Mouse (Mus musculus): ENCODE measurements at regions not wholly inside any gene's neighbourhood (a gene's known extent, or its start where the extent isn't known, plus 50 kb on each side); places are given as distances from the start of the nearest gene placed in this dataset.
A peak's percentile ranks its signal among the peaks of the same experiment; 100 is the strongest.

DNA sequence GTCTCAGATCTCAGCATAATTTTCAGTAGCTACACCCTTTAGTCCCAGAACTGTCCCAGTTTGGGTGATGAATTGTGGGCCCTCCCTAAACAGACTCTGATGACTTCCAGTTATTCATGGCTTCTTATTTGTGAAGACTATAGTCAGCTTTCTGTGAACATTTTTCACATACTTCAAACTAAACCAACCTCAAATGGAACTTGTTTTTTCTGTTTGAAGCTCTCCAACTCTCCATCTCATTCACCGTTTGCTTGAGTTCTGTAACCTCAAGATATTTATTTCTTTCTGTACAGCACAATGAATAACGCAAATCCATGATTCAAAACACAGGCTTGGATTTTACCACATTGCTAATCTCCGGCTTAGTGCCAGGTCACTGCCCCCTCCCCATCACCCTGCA is 453.4 kb downstream of the Plcl1 start:
- no peak for DNase-seq (ENCODE audit: extremely low spot score in 1 of 2, low spot score in 2 of 2)
- intact Hi-C loops (cut with DNase I): no loop called here
- Histone ChIP-seq H3K4me3 (no peak overlapping the region), H3K27ac (no peak overlapping the region)
- TF ChIP-seq CTCF (IDR thresholded peaks at IDR 0.05): no peak

DNA sequence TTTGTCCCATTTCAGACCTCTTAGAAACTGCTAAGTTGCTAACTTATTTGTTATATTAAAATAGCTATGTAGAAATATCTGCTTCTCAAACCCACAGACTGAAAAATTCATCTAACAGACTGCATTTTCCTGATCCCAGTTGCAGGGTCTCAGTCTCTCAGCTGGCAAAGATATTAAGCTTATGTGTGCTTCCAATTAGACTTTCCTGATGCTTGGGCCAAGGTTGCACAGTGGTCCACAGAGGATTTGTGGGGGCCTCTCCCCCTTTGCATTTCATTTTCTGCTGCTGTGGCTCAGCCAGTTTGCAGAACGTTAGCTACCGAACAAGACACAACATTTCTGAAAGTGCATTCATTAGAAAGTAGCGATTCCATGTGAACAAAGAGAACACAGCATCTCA is 457.4 kb downstream of the Plcl1 start:
- intact Hi-C loops (cut with DNase I): no loop called here
- no peak for TF ChIP-seq CTCF (IDR thresholded peaks at IDR 0.05)
- Histone ChIP-seq H3K4me3 (no peak overlapping the region), H3K27ac (no peak overlapping the region)
- no peak for DNase-seq (ENCODE audit: extremely low spot score in 1 of 2, low spot score in 2 of 2)

DNA sequence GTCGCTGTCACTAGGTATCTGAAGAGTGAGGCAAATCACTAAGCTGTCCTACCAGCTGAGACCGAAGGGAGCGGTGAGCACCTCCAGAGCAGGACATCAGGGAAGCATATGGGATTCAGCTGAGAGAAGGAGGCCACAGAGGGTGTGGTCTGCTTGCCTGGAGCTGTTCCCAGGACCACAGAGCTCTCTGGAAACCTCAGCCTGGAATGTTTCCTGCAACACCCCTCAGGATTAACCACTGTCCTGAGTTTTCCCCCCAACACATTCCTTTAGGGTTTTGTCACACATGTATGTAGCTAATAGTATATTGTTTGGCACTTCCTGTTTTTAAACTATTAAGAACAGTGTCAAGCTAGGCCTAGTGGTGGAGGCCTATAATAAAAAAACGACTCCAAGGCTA is 459.6 kb downstream of the Plcl1 start:
- intact Hi-C loops (cut with DNase I): no loop called here
- DNase-seq (ENCODE audit: extremely low spot score in 1 of 2, low spot score in 2 of 2): no peak
- TF ChIP-seq CTCF (IDR thresholded peaks at IDR 0.05): no peak
- no peak overlapping the region for H3K27ac ChIP-seq
- no peak overlapping the region for H3K4me3 ChIP-seq

DNA sequence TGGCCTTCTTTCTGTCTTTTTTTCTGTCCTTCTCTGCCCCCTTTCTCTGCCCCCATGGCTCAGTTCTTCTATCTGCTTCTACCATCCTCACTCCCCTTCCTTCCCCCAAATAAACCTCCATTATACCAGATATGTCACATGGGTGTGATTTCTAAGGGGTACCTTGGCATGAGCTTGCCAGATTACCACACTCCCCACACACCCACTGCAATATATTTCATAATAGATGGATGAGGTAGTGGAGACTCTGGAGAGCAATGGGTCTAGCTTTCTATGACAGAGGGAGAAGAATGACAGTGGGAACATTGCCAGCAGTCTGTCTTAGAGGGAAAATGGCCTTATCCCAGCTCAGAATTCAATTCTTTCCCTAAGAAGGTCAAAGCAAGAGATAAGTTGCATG is 461.0 kb downstream of the Plcl1 start:
- DNase-seq (ENCODE audit: extremely low spot score in 1 of 2, low spot score in 2 of 2): no peak
- intact Hi-C loops (cut with DNase I): no loop called here
- no peak for TF ChIP-seq CTCF (IDR thresholded peaks at IDR 0.05)
- no peak overlapping the region for H3K27ac ChIP-seq
- H3K4me3 ChIP-seq: no peak overlapping the region

DNA sequence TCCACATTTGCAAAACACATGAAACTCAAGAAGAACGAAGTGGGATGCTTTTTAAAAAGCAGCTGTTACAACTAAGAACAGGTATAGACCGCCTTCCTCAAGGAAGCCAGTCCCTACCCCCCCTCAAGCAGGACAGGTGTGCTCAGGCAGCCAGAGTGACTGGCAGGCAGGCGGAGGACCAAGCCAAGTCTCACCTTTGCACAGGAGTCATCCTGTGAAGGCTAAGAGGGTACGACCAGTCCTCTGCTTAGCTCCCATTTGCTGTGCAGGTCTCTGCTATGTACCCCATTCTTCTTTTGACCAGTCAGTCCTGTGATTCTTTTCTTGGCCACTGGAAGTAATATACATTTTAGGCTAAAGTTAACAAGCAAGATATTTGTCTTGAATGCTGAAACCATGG is 467.9 kb downstream of the Plcl1 start:
- intact Hi-C loops (cut with DNase I): no loop called here
- no peak for DNase-seq (ENCODE audit: extremely low spot score in 1 of 2, low spot score in 2 of 2)
- H3K4me3 ChIP-seq: no peak overlapping the region
- no peak for TF ChIP-seq CTCF (IDR thresholded peaks at IDR 0.05)
- H3K27ac ChIP-seq: no peak overlapping the region

DNA sequence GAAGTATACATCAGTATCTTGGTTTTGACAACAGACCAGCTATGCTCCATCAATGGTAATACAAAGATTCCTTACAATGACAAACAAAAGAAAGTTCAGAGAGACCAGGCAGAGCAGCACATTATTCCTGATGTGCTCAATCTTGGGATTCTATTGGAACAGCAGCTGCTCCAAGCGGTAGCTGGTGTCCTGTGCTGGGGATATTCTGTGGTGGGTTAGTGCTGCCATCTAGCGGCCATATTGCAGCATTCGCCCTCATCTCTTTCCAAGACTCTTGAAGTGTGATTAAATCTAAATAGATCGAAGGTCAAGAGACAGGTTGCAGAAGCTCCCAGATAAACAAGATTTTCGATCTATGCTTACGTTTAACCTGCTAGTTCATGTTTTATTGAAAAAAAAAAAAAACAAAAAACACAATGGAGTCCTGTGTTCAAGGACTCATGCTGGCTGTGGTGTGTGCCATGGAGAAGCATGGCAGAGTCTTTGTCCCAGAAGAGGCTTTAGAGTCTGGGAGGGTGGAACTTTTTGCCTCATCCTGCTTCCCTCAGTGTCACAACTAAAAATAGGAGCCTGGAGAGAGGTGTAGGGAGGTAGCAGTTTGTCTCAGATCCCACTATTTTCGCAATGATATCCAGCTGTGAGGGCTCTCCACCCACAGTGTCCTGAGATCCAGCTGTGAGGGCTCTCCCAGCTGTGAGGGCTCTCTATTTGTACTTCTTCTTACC is 468.6 kb downstream of the Plcl1 start:
- H3K4me3 ChIP-seq: no peak overlapping the region
- peak; percentile 89 for TF ChIP-seq CTCF (IDR thresholded peaks at IDR 0.05)
- DNase-seq (ENCODE audit: extremely low spot score in 1 of 2, low spot score in 2 of 2): peak; percentile 68 to 70
- no peak overlapping the region for H3K27ac ChIP-seq
- intact Hi-C loops (cut with DNase I): loop anchor here (1.0 to 2.0 kb wide), 3 partner anchors 469 to 636 kb away; partner anchors contain the start of gene Plcl1

DNA sequence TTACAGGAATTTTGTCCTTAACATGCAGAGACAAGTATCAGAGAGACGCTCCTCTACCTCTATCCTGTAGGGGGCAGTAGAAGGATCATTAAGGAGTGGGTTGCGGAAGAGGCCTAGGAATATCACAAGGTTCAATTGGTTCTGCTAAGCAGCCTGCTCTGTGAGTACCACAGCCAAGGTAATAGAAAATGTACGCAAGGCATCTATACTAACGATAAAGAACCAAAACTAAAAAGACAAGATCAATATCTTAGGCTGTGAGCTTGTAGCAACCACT is 469.1 kb downstream of the Plcl1 start:
- H3K27ac ChIP-seq: no peak overlapping the region
- DNase-seq (ENCODE audit: extremely low spot score in 1 of 2, low spot score in 2 of 2): no peak
- H3K4me3 ChIP-seq: no peak overlapping the region
- intact Hi-C loops (cut with DNase I): loop anchor here (1.0 to 2.0 kb wide), 3 partner anchors 470 to 636 kb away; partner anchors contain the start of gene Plcl1
- peak; percentile 49 for TF ChIP-seq CTCF (IDR thresholded peaks at IDR 0.05)

DNA sequence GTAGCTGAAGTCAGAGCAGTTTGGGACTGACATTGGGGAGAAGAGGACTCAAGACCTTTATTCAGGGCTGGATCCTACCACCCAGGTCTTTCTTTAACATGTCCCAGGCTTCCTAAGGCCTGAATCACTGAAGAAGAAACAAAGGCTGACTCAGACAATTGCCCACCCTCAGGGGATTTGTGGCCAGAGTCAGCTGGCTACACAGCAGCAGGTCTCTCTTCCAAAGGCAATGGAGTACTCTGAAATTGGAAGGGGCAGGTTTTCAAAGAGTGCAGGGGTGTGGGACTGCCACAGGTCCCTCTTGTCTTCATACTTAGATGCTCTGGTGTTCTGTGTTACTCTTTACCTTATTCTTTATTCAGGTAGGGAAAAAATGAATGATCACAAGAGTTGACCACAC is 478.9 kb downstream of the Plcl1 start:
- no peak overlapping the region for H3K27ac ChIP-seq
- no peak for DNase-seq (ENCODE audit: extremely low spot score in 1 of 2, low spot score in 2 of 2)
- no peak overlapping the region for H3K4me3 ChIP-seq
- TF ChIP-seq CTCF (IDR thresholded peaks at IDR 0.05): no peak
- intact Hi-C loops (cut with DNase I): no loop called here

DNA sequence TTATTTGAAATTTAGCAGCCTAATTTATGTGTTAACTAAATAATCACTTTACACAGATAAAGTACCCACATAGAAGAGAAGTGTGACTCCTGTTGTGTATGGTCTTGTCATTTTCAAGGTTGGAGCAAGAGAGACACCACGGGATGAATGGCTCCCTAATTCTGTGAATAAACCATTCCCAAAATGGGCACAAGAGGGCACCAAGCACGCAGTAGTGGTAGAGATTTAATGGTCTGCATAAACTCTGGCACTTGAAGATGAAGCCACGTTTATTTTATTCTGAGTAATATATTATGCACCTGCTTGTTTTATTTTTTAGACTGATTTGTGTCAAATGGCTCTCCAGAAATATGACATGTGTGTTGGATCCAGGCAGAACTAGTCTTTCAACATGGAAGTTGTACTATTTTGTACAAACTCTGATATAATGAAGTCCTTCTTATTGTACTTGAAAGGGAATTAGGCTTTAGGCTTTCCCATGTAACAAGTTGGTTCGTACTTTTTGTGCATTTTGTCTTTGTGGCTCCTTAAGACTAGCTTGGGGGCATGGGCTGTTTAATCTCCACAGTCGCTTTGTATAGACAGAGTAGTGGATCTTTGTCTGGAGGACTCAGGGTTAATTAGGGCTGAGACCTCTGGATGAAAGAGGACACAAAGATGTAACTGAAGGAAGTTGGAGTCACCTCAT is 480.8 kb downstream of the Plcl1 start:
- Histone ChIP-seq H3K4me3 (no peak overlapping the region), H3K27ac (no peak overlapping the region)
- TF ChIP-seq CTCF (IDR thresholded peaks at IDR 0.05): peak; percentile 81
- intact Hi-C loops (cut with DNase I): loop anchor here (1.0 to 2.0 kb wide), 3 partner anchors 1321 to 1508 kb away; no protein-coding TSS in a partner anchor
- peak; percentile 64 to 75 for DNase-seq (ENCODE audit: extremely low spot score in 1 of 2, low spot score in 2 of 2)

DNA sequence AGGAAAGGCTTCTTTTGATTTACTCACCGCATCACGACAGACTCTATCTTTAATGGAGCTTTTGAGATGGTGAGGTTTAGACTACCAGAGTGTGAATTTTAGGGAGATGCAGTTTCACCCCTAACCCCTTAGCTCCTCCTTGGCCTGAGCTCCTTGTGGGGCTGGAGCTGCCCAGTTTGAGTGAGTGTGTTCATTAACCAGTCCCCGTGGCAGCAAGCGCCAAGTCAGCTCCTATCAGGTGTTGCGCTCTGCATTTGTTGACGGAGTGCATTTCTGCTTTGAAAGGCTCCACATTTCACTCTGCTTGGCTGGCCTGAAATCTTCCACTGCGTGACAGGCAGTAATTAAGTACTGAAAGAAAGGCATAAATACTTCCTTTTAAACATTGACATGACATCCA is 481.7 kb downstream of the Plcl1 start:
- no peak for DNase-seq (ENCODE audit: extremely low spot score in 1 of 2, low spot score in 2 of 2)

DNA sequence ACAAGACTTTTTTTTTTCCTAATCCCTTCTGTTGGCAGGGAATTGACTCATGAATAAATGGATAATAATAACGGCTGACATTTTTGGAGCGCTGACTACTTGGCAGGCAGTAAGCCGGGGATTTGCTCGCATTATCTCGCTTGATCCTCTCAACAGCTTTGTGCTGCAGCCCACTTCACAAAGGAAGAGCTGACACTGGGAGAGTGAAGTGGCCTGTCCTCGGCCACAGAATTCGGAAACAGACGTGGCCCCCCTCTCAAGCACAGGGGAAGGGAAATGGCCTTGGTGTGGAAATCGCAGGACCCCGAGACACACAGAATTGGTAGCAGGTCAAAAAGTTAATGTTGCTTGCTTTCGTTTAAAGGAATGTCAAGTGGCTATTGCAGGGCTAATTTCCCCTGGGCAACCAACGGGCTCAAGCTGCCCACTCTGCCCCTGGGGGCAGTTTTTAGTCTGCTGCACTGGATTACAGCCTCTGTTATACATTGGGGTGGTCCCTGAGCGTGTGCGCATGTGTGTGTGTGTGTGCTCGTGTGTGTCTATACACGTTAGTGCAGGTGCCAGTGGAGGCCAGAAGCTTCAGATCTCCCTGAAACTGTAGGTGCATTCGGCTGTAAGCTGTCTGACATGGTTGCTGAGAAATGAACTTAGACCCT is 483.1 kb downstream of the Plcl1 start:
- no peak for TF ChIP-seq CTCF (IDR thresholded peaks at IDR 0.05)
- H3K4me3 ChIP-seq: peak overlapping the region; percentile 8; the same call in 1 of the 2 replicates
- peak in 1 of 2 experiments; percentile 33 for DNase-seq (ENCODE audit: extremely low spot score in 1 of 2, low spot score in 2 of 2)
- intact Hi-C loops (cut with DNase I): loop anchor here (2.0 kb wide), 1 partner anchor 1380 kb away; no protein-coding TSS in a partner anchor
- peak overlapping the region; percentile 93 for H3K27ac ChIP-seq

More for the DNA sequence above, 481.7 kb downstream of the Plcl1 start:
- no peak for TF ChIP-seq CTCF (IDR thresholded peaks at IDR 0.05)
- Histone ChIP-seq H3K27ac (peak overlapping the region; percentile 93; the same call in 1 of the 2 replicates), H3K4me3 (no peak overlapping the region)
- intact Hi-C loops (cut with DNase I): loop anchor here (1.0 to 2.0 kb wide), 3 partner anchors 1320 to 1507 kb away; no protein-coding TSS in a partner anchor
